Mouse (Mus musculus) cerebellum, postnatal 36 days (tissue): ENCODE results near the gene Ralgapa1.
A peak's percentile ranks its signal among the peaks of the same experiment; 100 is the strongest.
"Not testable (repeated sequence)": the region's sequence is repeated elsewhere in the genome, so short reads cannot be mapped to it uniquely, and the experiment has no call there.

Experiments
- DNase-seq, 2 experiments: peaks; one replicate each; pipeline ENCODE4 v3.0.0; 2021 to 2022; ENCODE audit warnings: mixed read lengths in 2 of 2

Ralgapa1 gene

DNA sequence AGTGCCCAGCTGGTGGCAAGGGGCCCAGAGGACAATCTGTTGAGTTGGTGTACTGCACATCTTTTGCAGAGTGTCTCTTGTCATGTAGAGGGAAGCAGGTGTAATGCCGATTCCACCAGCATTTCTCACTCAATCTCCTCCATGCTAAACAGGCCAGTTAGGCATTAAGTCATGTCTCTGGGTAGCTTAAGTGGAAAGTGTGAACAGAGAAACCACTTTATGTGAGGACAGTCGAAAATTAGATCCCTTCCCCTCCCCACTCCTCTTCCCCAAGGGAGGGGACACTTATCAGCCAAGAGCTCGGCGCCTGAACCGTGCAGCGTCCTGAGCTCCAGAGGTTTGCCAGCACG lies 222.5 kb downstream of the Ralgapa1 start:
- DNase-seq = no peak

DNA sequence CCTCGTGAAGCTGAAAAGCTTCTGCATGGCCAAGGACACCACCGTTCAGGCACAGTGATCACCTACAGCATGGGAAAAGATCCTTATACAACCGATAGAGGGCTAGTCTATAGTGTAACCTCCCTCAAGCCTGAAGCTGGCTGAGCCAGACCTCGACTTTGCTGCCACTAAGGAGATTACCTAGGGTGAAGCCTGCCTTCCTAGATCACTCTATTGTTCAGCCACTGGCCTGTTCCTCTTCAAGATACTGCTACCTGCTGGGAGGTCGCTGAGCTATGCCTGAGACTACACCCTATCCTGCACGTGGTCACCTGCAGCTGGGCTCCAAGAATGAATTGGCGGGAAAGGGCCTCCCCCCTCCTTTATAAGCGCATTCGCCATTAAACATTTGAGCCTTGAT lies 234.0 kb downstream of the Ralgapa1 start:
- DNase-seq = not testable (repeated sequence)

DNA sequence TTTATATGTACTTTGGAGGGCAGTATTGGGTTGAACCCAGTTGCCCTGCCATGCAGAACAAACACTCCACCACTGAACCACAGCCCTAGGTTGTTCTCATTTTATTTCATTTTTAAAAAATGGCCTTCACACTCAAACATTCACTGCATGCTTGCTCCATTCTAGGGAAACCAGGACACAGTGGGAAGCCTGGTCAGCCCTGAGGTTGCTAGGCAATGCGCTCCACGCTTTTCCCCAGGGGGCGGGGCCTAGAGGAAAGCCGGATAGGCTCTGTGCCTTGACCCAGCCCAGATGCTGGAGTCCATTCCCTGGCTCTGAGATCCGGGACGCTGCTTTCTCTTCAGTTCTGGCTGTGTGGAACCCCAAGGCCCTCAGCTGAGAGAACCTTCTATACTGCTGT lies 247.2 kb downstream of the Ralgapa1 start:
- peak in 1 of 2 experiments; percentile 10 for DNase-seq

DNA sequence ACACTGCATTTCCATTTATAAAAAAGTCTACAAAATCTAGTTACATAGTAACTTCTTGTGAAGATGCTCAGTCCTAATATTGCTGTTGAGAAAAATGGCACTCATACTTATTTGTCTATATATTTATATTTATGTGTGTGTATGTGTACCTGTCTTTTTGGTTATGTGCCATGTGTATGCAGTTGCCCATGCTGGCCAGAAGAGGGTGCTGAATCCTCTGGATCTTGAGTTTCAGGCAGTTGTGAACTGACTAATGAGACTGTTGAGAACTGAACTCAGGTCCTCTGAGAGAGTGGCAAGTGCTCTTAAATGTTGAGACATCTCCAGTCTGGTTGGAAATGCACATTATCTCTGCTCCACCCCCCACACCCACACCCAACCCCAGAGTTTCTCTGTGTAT lies 247.9 kb downstream of the Ralgapa1 start:
- no peak for DNase-seq

DNA sequence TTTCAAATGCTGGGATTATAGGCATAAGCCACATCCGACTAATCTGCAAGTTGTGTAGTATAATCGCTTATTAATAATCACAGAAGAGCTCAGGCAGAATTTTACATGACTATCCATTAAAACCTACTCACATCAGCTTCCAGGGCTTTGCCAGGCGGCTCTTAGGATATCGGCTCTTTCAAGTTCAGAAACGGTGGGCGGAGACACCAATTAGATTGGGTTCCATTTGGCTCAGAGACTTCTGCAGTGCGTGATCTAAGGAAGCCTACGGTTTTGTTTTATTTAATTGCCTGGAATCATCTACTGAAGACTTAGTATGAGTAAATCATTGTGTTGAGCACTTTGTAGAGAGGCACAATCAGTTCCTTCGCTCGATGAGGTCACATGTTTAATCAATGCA lies 249.3 kb downstream of the Ralgapa1 start:
- DNase-seq = no peak

DNA sequence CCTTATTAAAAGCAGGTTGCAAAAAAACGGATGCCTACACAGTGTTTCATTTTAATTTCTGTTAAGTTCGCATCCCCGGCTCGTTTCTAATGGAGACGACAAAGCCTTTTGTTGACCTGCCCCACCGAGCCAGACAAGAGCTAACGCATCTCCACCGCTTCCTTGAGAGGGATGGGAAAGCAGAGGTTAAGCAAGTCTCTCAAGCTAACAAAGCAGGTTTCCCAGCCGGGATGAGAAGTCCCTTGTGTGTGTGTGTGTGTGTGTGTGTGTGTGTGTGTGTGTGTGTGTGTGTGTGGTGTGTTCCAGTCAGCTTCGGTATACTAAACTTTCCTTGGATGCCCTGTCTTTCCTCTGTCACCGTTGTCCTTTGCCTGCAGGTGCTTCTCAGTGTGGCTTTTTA lies 249.8 kb downstream of the Ralgapa1 start:
- DNase-seq = no peak

DNA sequence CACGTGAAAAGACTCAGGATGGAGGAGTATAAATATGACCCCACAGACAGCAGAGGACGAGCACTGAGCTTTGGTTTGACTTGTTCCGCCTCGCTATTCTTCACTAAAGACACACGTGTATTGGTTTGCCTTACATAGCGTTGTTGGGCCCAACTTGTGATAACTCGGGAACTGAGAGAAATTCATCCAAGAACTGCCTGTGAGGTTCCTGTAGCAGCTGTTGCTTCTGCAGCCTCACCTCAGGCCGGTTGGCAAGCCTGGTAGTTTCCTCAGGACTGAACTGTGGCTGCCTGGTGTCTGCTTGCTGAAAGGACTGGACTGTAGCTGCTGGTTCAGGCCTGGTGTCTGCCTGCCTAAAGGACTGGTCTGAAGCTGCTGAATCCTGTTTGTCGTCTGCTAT lies 250.3 kb downstream of the Ralgapa1 start:
- no peak for DNase-seq

DNA sequence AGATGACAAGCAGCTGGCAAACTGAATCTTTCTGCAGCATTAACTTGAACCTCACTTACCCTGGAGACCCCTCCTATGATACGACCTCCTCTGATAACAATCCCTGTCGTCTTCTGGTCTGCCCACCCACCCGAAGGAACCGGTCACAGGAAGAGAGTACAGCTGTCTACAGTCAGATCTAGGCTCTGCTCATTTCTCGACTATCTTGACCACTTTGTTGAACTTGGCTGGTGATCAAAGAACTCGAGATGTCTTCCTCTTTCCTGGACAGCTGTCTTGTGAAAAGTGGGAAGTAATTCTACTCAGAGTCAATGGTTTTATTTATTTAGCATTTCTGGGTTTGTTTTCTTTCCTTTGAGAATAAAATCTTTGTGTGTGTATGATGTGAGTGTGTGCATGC lies 251.3 kb downstream of the Ralgapa1 start:
- no peak for DNase-seq

DNA sequence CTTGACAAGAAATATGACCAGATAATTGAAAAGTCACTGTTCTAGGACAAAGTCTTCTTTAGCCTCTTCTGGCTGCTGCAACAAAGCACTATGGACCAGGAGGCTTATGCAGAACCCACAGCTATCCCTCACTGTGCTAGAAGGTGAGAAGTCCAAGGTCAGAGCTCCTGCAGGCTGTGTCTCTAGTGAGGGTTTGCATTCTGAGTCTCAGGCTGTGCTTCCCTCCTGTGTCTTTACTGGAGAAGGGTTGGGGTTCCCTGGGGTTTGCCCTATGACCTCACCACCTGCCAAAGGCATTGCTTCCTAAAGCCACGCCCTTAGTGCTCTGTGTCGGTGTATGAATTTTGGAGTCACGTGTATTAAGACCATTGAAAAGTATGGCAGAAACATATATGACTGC lies 252.5 kb downstream of the Ralgapa1 start:
- no peak for DNase-seq

DNA sequence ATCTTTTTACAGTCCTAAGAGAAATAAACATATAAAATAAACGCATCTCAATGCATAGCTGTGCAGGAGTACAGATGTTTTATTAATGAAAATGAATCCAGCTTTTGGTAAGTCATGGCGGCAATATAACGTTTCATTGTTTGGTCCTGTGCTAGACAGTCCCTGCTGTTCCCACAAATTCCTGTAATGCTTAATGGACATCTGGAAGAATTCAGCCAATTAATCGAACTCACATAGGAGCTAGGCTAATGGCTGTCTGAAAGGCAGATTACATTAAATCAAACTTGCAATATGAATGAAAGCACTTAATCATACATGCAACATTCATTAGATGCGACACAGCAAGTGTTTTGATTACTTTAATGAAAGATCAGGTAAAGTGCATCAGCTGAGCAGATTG lies 254.1 kb downstream of the Ralgapa1 start:
- DNase-seq = no peak

DNA sequence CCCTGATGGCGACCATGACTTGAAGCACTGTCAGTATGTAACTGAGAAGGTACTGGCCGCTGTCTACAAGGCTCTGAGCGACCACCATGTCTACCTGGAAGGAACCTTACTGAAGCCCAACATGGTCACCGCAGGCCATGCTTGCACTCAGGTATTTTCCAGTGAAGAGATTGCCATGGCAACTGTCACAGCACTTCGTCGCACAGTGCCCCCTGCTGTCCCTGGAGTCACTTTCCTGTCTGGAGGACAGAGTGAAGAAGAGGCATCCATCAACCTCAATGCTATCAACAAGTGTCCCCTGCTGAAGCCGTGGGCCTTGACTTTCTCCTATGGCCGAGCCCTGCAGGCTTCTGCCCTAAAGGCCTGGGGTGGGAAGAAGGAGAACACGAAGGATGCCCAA lies 255.1 kb downstream of the Ralgapa1 start:
- DNase-seq = no peak

DNA sequence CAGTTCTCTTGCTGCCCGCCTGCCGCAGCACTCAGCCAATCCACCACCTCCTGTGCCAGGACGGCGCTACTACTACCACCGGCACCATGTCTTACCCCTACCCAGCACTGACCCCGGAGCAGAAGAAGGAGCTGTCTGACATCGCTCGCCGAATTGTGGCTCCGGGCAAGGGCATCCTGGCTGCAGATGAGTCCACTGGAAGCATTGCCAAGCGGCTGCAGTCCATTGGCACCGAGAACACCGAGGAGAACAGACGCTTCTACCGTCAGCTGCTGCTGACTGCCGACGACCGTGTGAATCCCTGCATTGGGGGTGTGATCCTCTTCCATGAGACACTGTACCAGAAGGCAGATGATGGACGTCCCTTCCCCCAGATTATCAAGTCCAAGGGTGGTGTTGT lies 255.8 kb downstream of the Ralgapa1 start, which contains the start of gene Aldoart2:
TSS of gene Aldoart2 (plus strand) at position 34 of the 400 bp plus-strand sequence.
- no peak for DNase-seq

DNA sequence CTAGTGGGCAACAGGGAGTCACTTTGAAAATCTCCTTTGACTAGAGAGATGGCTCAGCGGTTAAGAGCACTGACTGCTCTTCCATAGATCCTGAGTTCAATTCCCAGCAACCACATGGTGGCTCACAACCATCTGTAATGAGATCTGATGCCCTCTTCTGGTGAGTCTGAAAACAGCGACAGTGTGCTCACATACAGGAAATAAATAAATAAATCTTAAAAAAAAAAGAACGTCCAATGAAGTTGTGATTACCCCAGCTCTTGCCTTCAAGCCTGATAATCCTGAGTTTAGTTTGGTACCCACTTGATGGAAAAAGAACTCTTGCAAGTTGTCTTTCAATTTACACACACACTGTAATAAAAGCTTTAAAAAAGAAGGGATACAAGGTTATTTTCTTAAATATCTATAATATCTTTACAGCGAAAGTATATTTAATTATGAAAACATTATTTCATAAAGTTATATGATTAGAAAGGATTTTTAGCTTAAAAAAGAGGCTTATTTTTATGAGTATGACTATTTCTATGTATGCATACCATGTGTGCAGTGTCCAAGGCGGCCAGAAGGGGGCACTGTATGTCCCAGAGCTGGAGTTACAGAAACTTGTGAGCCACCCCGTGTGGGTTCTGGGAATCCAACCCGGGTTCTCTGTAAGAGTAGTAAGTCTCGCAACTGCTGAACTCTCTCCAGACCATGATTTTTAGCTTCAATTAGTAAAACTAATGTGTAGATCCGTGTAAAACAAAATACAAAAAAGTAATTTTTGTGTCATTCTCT lies 256.6 kb downstream of the Ralgapa1 start:
- no peak for DNase-seq

DNA sequence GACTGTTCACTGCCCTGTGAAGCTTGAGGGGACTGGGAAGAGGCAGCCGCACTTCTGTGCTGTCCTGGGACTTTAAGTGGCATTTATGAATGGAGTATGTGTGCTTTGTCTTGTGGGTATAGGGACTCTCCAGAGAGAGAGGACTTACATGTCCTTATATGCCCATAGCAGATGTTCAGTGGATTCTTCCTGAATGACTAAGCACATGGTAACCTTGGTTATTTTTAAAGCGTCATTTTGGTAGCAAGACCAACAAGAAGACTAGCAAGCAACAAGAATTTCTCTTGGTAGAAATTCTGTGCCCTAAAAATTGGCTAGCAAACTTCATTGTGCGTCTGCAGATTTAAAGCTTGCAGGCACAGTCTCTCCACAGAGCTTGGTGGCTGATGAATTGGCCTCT lies 257.2 kb downstream of the Ralgapa1 start:
- DNase-seq = no peak

DNA sequence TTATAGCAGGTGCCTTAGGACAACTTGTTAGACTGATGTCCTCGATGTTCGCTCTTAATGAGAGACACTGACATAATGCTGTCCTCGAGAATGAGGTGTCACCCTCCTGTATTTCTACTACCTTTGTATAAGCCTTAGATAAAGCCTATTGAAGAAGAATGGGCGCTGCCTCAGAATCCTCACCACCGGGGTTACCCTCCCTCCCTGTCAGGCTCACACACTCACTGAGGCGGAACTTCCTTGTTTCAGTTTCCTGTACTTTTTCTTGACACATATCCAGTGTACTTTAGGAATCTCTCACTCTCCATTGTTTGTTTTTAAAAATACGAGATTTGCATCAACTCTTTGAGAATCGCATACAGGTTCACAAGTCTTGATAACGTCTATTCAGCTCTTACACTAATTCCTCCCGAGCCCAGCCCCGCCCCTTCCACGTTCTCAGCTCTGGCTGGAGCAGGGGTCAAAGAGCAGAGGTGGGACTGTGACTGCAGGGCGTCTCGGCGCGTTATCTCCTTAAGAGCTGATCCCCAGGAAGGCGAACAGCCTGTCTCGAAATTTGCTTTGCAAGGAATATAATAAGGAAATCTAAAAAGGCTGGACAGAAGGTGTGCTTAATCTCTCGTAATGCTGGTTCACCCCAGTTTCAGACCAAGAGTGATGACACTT lies 260.8 kb downstream of the Ralgapa1 start:
- DNase-seq = no peak

DNA sequence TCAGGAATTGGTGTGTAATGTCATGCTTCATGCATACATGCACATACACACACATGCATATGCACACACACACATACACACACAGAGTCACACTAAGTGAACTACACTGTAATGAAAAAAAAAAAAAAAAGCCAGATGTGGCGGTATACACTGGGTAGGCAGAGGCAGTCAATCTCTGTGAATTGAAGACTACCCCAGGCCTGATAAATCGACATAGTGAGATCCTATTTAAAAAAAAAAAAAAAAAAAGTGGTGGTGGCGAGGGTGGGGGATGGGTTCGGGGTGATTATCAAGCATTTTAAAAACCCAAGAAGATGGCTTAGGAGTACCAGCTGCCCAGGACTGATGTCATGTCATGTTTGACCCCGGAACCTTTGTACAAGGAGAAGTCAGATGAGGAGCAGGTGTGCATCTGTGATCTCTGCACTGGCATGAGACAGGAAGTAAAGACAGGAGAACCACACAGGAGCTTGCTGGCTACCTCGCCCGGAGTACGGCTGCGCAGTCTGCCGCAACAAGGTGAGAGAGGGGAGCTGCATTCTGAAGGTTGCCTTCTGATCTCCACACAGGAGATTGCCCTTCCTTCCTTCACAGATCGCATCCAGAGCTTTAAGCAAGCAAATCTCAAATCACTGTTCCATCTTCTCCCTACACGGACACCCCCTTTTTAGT lies 261.6 kb downstream of the Ralgapa1 start:
- no peak for DNase-seq

DNA sequence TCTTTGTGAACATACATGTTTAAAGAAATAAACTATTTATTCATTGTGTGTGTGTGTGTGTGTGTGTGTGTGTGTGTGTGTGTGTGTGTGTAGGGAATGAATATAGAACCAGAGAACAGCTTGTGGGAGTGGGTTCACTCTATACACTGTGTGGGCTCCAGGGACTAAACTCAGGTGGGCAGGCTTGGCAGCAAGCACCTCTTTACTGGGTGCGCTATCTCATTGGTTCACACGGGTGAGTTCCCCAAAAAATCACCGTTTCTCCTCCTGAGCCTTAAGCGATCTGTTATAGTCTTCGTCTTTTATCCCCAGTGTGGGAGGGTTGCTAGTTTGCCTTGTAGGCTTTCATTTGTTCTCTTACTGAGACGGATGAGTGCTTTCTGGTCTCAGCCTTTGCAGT lies 263.1 kb downstream of the Ralgapa1 start:
- DNase-seq = no peak

DNA sequence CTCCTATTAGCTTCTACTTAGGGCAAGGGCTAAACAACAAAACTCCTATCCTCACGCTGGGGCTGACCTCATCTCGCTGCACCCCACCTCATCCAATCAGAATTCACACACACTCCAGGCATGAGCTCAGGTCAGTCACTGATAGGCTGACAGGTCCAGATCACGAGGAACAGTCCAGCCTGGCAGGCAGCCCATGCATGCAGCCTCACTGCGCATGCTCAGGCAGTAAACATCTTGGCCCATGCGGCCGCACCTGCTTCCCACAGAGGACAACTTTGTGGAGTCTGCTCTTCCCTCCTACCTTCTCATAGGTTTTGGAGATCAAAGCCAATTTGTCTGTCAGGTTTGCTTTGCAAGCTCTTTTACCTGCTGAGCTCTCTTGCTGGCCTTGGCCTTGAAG lies 266.1 kb downstream of the Ralgapa1 start:
- DNase-seq = not testable (repeated sequence)
